Mouse (Mus musculus): ENCODE results near the gene Ccno.

Gene Ccno

GRCm38 (mm10) chr13:113000576-113001318 is 13.1 kb downstream of the Ccno start:
- no peak for ATAC-seq (ENCODE audit: low TSS enrichment)

GRCm38 (mm10) chr13:113012683-113013082 is 25.1 kb downstream of the Ccno start:
- ATAC-seq (ENCODE audit: low TSS enrichment), result peak; percentile 62

DNA sequence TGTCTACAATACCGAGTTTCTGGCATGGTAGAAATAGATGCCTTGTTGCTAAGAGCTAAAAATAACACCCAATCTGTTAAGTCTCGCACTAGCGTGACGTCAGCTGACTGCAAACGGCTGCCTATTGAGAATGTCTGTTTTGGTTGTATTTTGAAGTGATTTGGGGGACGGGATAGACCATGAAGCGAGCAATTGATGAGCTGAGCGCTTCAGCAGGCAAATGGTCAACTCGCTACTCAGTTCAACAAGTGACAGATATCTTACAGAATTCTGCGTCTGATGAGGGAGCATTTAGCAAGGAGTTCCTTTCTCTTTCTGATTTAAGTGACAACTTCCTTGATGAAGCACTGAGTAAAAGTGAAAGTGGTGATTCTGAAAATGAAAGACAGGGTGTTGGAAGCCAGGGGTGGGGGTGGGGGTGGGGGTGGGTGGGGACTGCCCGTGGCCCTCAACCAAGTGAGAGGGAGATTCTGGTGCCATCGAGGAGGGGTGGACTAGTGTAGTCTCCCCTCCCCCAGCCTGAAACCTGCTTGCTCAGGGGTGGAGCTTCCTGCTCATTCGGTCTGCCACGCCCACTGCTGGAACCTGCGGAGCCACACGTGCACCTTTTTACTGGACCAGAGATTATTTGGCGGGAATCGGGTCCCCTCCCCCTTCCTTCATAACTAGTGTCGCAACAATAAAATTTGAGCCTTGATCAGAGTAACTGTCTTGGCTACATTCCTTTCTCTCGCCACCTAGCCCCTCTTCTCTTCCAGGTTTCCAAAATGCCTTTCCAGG is 25.8 kb downstream of the Ccno start:
- ATAC-seq (ENCODE audit: low TSS enrichment), result peak; percentile 85

DNA sequence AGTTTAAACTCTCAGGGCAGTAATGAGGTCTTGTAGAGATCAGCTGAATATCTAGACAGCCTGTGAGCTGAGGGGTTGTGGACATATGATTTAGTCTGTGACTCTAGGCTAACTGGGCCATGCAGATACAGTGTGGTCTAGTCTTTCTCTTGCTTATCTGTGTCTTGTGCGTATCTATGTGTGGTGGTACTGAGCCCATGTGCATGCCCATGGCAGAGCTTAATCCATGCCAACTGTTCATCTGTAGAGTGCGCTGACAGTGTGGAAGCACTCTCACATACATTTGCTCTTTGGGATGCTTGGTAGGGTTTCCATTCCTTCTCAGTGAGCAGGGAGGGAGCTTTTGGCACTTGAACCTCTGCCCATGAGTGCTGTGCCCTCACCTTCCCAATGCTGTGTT is 33.9 kb downstream of the Ccno start:
- no peak for ATAC-seq (ENCODE audit: low TSS enrichment)

DNA sequence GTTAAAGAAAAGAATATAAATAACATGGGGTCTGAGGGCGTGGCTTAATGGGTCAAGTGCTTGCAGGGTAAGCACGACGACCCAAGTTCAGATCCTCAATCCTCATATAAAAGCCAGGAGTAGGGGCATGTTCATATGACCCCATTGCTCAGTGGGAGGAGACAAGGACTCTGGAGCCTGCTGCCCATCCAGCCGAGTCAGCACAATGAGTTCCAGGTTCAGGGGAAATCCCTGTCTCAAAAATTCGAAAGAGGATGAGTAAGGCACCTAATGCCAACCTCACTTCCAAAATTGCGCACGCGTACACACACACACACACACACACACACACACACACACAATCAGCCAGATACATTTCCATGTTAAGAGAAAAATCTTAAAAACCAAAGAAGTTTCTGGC is 34.9 kb downstream of the Ccno start:
- ATAC-seq (ENCODE audit: low TSS enrichment), result no peak

DNA sequence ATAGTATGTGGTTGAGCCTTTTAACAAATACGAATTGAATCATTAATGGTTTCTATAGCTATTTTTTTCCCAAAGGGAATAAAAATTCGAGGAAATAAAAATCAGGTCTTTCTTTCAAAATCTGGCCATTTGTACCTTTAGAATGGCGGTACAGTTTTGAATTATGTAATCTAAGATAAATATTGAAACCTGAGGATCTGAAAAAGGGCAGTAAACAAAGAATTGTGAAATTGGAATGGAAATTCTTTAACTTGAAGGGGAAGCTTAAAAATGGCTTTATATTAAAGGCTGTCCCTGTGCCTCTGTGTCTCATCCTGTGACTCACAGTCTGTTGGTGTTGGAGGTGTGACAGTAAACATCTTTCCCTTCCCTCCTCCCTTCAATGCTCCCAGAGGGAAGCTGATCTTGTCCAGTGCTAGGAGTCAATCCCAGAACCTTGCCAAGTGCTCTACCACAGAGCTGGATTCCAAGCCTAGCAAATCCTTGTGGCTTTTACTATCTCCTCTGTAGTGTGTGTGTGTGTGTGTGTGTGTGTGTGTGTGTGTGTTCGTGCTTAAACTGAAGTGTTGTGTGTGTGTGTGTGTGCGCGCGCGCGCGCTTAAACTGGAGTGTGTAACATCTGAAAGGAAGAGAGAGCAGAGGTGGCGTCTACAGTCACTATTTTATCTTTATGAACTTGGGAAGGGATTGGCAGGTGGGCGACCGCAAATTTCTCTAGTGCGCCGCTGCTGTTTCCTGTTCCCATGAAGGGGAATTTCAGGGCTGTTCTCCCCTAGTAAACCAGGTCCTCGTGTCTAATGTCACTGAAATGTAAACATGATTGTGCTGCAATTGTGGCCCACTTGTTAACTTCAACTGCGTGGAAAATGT is 35.9 kb downstream of the Ccno start:
- ATAC-seq (ENCODE audit: low TSS enrichment), result no peak

GRCm38 (mm10) chr13:113031351-113031750 is 43.7 kb downstream of the Ccno start:
- peak; percentile 51 for ATAC-seq (ENCODE audit: low TSS enrichment)

- ATAC-seq (ENCODE audit: low TSS enrichment), result peak; percentile 47; the same call in 1 of the 2 replicates
These were observed 44.4 kb downstream of the Ccno start for GRCm38 (mm10) chr13:113031792-113032571.

DNA sequence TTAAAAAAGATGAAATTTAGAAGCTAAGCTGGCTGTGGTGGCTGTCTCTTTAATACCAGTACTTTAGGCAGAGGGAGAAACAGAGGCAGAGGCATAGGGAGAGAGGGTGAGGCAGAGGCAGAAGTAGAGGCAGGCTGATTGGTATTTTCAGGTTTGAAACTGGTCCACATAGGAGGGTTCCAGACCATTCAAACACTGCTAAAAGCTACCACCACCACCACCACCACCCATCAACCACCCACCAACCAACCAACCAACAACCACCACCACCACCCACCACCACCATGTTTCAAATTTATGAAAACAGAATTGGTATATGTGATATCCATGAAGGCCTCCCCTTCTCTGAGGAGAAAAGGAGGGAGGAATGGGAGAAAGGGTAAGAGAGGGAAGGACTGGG is 45.2 kb downstream of the Ccno start:
- ATAC-seq (ENCODE audit: low TSS enrichment), result no peak

DNA sequence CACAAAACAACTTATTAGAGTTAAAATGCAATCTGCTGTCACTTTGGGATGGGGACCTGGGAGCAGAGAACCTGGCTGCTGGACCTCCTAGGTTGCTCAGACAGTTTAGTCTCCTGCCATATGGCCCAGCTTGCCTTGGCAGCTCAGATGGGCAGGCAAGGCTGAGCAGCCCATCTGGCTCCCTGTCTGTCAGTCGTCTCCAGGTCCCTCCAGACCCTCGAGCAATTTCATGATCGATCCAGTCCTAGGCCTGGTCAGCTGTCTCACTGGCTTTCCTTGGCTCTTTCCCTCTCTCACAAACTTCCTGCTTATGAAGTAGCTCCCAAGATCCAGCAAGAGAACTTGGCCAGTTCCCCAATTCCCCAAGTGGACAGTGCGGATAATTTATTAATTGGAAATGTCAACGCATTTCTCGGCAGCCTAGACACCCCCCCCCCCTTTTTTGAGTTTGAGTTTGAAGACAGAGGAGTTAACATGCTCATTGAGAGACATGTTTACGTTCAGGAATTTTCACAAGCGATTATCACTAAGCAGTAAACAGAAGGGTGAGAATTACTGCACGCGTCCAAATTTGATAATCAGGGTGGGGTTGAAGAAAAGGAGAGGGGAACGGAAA is 46.8 kb downstream of the Ccno start:
- ATAC-seq (ENCODE audit: low TSS enrichment), result no peak

GRCm38 (mm10) chr13:113034950-113035421 is 47.4 kb downstream of the Ccno start, which contains the start of gene Cdc20b:
Gene Cdc20b, plus strand, starts transcription at chr13:113035111.
- peak; percentile 45; the same call in 1 of the 2 replicates for ATAC-seq (ENCODE audit: low TSS enrichment)

DNA sequence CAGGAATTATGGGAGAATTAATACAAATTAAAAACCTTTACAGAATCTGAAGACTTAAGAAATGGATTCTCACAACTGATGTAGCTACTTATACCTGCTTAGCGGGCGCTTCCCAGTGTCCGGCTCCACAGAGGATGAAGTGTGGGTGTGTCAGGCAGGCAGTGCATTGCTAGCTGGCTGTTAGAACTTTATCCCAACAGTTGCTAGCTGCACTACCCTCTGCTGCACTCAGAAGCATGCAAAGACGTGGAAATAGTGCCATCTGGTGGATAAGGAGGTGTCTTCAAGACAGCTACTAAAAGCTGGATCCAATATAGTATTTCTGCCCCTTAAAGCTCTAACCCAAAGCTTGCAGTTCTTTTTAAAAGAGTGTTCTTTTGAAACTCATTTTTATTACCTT is 48.2 kb downstream of the Ccno start:
- peak; percentile 85 for ATAC-seq (ENCODE audit: low TSS enrichment)

Data from frontal cortex, adult (tissue).